Mouse (Mus musculus) CH12.LX (cell line): ENCODE measurements at regions not wholly inside any gene's neighbourhood (a gene's known extent, or its start where the extent isn't known, plus 50 kb on each side); places are given as distances from the start of the nearest gene placed in this dataset.
A peak's percentile ranks its signal among the peaks of the same experiment; 100 is the strongest.

ENCODE experiments used
- DNase-seq: peaks from one replicate; pipeline ENCODE4 v3.0.0-alpha.2; 2013; ENCODE audit errors: extremely low read depth
- H3K27ac ChIP-seq: 2 replicates; pipeline ENCODE4 v1.5.1; 2012; ENCODE audit warnings: low read depth, mild to moderate bottlenecking, control low read depth, moderate library complexity; ENCODE audit not compliant: insufficient read depth
- H3K27me3 ChIP-seq: replicated peaks from 2 replicates; pipeline ENCODE3; 2012; ENCODE audit warnings: inconsistent platforms
- H3K36me3 ChIP-seq, 2 experiments: replicated peaks in 1 of 2; 2 replicates each; pipeline versions ENCODE3 to v1.6.1; 2012; ENCODE audit warnings: inconsistent platforms in 1 of 2, low read length in 1 of 2, mild to moderate bottlenecking in 1 of 2, mixed read lengths in 1 of 2, moderate library complexity in 1 of 2; ENCODE audit not compliant: control insufficient read depth in 1 of 2, insufficient read depth in 1 of 2
- H3K4me1 ChIP-seq, 2 experiments: 2 replicates each; pipeline ENCODE4 v1.6.1; 2012; ENCODE audit warnings: inconsistent platforms in 1 of 2, moderate library complexity in 1 of 2; ENCODE audit not compliant: insufficient read depth in 2 of 2, control insufficient read depth in 1 of 2
- H3K4me2 ChIP-seq: 2 replicates; pipeline ENCODE4 v1.6.1; 2012; ENCODE audit warnings: low read depth, mild to moderate bottlenecking, control low read depth; ENCODE audit not compliant: poor library complexity, insufficient read depth, severe bottlenecking
- H3K4me3 ChIP-seq, 3 experiments: fragments of 150-350 bp in 1 of 3; sonication (generic) in 1 of 3; replicated peaks in 1 of 3; 2 replicates each; pipeline versions ENCODE3 to v1.5.1; 2011 to 2012; ENCODE audit warnings: low read depth in 2 of 3, low read length in 2 of 3, mild to moderate bottlenecking in 2 of 3, moderate library complexity in 2 of 3, control low read depth in 1 of 3, improper control_type of control experiment in 1 of 3, inconsistent platforms in 1 of 3, mixed read lengths in 1 of 3; ENCODE audit not compliant: poor library complexity in 1 of 3
- H3K79me2 ChIP-seq: replicated peaks from 2 replicates; pipeline ENCODE4 v1.6.1; 2012; ENCODE audit warnings: mild to moderate bottlenecking, moderate library complexity; ENCODE audit not compliant: control insufficient read depth, poor library complexity, insufficient read depth, severe bottlenecking; ENCODE audit errors: extremely low read depth
- H3K9ac ChIP-seq: 2 replicates; pipeline ENCODE4 v1.6.1; 2012; ENCODE audit warnings: low read depth, mild to moderate bottlenecking, control low read depth, moderate library complexity; ENCODE audit not compliant: insufficient read depth
- H3K9me3 ChIP-seq: replicated peaks from 2 replicates; pipeline ENCODE3; 2012; ENCODE audit warnings: low read length, inconsistent platforms, mixed read lengths
- BHLHE40 ChIP-seq: IDR thresholded peaks from 2 replicates; pipeline ENCODE4 v1.6.1; 2011; ENCODE audit warnings: mild to moderate bottlenecking, low read depth, low read length, improper control_type of control experiment
- CHD2 ChIP-seq: IDR thresholded peaks from 2 replicates; pipeline ENCODE4 v1.6.1; 2011; ENCODE audit warnings: low read length, improper control_type of control experiment
- CTCF ChIP-seq, 2 experiments: IDR thresholded peaks in 1 of 2; conservative IDR thresholded peaks in 1 of 2; 2 replicates each; pipeline ENCODE4 v1.5.1; 2011 to 2012; ENCODE audit warnings: low read depth in 2 of 2, low read length in 2 of 2, improper control_type of control experiment in 1 of 2, inconsistent platforms in 1 of 2, mild to moderate bottlenecking in 1 of 2, moderate library complexity in 1 of 2
- E2F4 ChIP-seq: IDR thresholded peaks from 2 replicates; pipeline ENCODE4 v1.6.1; 2011; ENCODE audit warnings: low read depth, low read length, improper control_type of control experiment; ENCODE audit not compliant: insufficient replicate concordance
- ELF1 ChIP-seq: IDR thresholded peaks from 2 replicates; pipeline ENCODE4 v1.6.1; 2014; ENCODE audit warnings: low read depth, mild to moderate bottlenecking, inconsistent platforms, low read length, improper control_type of control experiment
- ETS1 ChIP-seq: conservative IDR thresholded peaks from 2 replicates; pipeline ENCODE4 v1.6.1; 2012; ENCODE audit warnings: low read depth, mild to moderate bottlenecking, inconsistent platforms, low read length, improper control_type of control experiment, moderate library complexity
- JUN ChIP-seq: IDR thresholded peaks from 2 replicates; pipeline ENCODE4 v1.6.1; 2011; ENCODE audit warnings: low read depth, mild to moderate bottlenecking, low read length, improper control_type of control experiment, moderate library complexity; ENCODE audit not compliant: insufficient read depth
- KAT2A ChIP-seq: IDR thresholded peaks from 2 replicates; pipeline ENCODE4 v1.6.1; 2012; ENCODE audit warnings: low read length, improper control_type of control experiment, inconsistent platforms; ENCODE audit not compliant: insufficient replicate concordance
- MAFK ChIP-seq: IDR thresholded peaks from 2 replicates; pipeline ENCODE4 v1.6.1; 2011; ENCODE audit warnings: low read length, improper control_type of control experiment; ENCODE audit not compliant: insufficient replicate concordance
- MAX ChIP-seq: IDR thresholded peaks from 2 replicates; pipeline ENCODE4 v1.6.1; 2011; ENCODE audit warnings: low read length, improper control_type of control experiment
- MEF2A ChIP-seq: IDR thresholded peaks from 2 replicates; pipeline ENCODE4 v1.6.1; 2014; ENCODE audit warnings: low read depth, mild to moderate bottlenecking, inconsistent platforms, low read length, improper control_type of control experiment, borderline replicate concordance
- NRF1 ChIP-seq: IDR thresholded peaks from 2 replicates; pipeline ENCODE4 v1.6.1; 2014; ENCODE audit warnings: low read depth, mild to moderate bottlenecking, inconsistent platforms, low read length, improper control_type of control experiment, moderate library complexity
- POLR2A ChIP-seq: IDR thresholded peaks from 2 replicates; pipeline ENCODE4 v1.6.1; 2011; ENCODE audit warnings: low read depth, mild to moderate bottlenecking, improper control_type of control experiment, low read length
- SMC3 ChIP-seq: IDR thresholded peaks from 2 replicates; pipeline ENCODE4 v1.6.1; 2011; ENCODE audit warnings: low read depth, low read length, improper control_type of control experiment
- TCF12 ChIP-seq: IDR thresholded peaks from 2 replicates; pipeline ENCODE4 v1.6.1; 2014; ENCODE audit warnings: low read depth, mild to moderate bottlenecking, inconsistent platforms, low read length, improper control_type of control experiment
- USF2 ChIP-seq: conservative IDR thresholded peaks from 2 replicates; pipeline ENCODE4 v1.6.1; 2011; ENCODE audit warnings: low read depth, low read length, improper control_type of control experiment
- ZKSCAN1 ChIP-seq: IDR thresholded peaks from 2 replicates; pipeline ENCODE4 v1.6.1; 2012; ENCODE audit warnings: low read depth, inconsistent platforms, low read length, improper control_type of control experiment, borderline replicate concordance
- ZNF384 ChIP-seq: IDR thresholded peaks from 2 replicates; pipeline ENCODE4 v1.6.1; 2012; ENCODE audit warnings: low read depth, low read length, improper control_type of control experiment, inconsistent platforms
- dilution Hi-C: fragments of 300-500 bp; cut with MboI; formaldehyde crosslinking; loops from 2 replicates; pipeline ENCODE4 v1.14.3; 2020; ENCODE audit warnings: low sequenced_read_pairs; ENCODE audit not compliant: extremely low pct_unique_long_range_greater_than_20kb, extremely low pct_ligation_motif_present
- in situ Hi-C: fragments of 300-500 bp; cut with MboI; formaldehyde crosslinking; loops from 3 replicates; pipeline ENCODE4 v1.14.3; 2019; ENCODE audit warnings: low sequenced_read_pairs, low pct_ligation_motif_present, low pct_unique_long_range_greater_than_20kb, mixed read lengths

- Histone ChIP-seq H3K9me3 (no peaks in the 10 kb centered on the region), H3K79me2 (no peaks in the 10 kb centered on the region), H3K4me2 (no peak overlapping the region), H3K27me3 (no peaks in the 10 kb centered on the region), H3K36me3 (no peaks in the 10 kb centered on the region)
- dilution Hi-C loops: no loop called here
- TF ChIP-seq MEF2A (no peak), ZNF384 (no peak), JUN (no peak), NRF1 (no peak), BHLHE40 (no peak), KAT2A (no peak), ZKSCAN1 (no peak), USF2 (no peak), E2F4 (no peak), ETS1 (no peak), ELF1 (no peak), MAFK (no peak)
- TF ChIP-seq, all 38 proteins: peak for 0
- Histone ChIP-seq H3K4me3 (no peak overlapping the region), H3K9ac (no peak overlapping the region), H3K27ac (no peak overlapping the region), H3K4me1 (peaks cover 0 to 10% of the 10 kb centered on the region in 2 experiments; a peak in 2 of 4 replicates)
- in situ Hi-C loops: no loop called here
- no peak for DNase-seq
Measured at GRCm38 (mm10) chr11:89209531-89209950, 92.6 kb downstream of the Nog start.

- H3K36me3 ChIP-seq: no peaks in the 10 kb centered on the region
- DNase-seq: no peak
- no peaks in the 10 kb centered on the region for H3K79me2 ChIP-seq
- H3K9ac ChIP-seq: no peak overlapping the region
- TF ChIP-seq SMC3 (peak; percentile 44), JUN (no peak), CTCF (conservative IDR thresholded peaks at IDR 0.05 in 1 of 2, IDR thresholded peaks at IDR 0.05 in 1 of 2; ENCODE audit: low read depth in 2 of 2, low read length in 2 of 2) (peak in 1 of 2 experiments; percentile 60; a peak in 2 of 4 replicates)
- H3K4me2 ChIP-seq: no peak overlapping the region
- no peak overlapping the region for H3K4me3 ChIP-seq
- dilution Hi-C loops: no loop called here
- in situ Hi-C loops: no loop called here
- H3K9me3 ChIP-seq: no peaks in the 10 kb centered on the region
- peaks cover 0 to 13% of the 10 kb centered on the region in 2 experiments; a peak in 2 of 4 replicates for H3K4me1 ChIP-seq
- H3K27ac ChIP-seq: no peak overlapping the region
- H3K27me3 ChIP-seq: no peaks in the 10 kb centered on the region
Measured at GRCm38 (mm10) chr11:89209072-89209471, 93.1 kb downstream of the Nog start.

DNA sequence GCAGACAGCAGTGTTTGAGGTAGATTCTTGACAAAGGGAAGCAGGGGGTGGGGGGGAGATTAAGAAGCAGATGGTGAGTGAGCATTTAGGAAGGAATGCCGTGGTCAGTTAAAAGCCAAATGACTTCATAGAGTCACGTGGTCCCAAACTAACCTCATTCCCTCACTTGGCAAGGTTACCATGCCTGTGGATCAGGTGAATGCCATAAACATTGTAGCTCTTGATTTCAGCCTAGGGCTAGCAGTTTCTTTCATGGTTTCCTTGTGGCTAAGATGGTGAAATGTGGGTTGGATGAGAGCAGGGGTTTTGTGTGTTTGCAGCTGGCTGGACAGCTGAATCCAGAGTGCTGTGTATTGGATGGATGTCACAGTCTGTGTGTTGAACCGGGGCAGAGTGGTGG is 95.3 kb downstream of the Nog start:
- in situ Hi-C loops: no loop called here
- H3K4me3 ChIP-seq: no peak overlapping the region
- no peak for DNase-seq
- H3K27ac ChIP-seq: no peak overlapping the region
- H3K27me3 ChIP-seq: no peaks in the 10 kb centered on the region
- H3K36me3 ChIP-seq: no peaks in the 10 kb centered on the region
- H3K9ac ChIP-seq: no peak overlapping the region
- no peak overlapping the region for H3K4me2 ChIP-seq
- peaks cover 0 to 19% of the 10 kb centered on the region in 2 experiments; a peak in 2 of 4 replicates for H3K4me1 ChIP-seq
- no peaks in the 10 kb centered on the region for H3K79me2 ChIP-seq
- dilution Hi-C loops: no loop called here
- TF ChIP-seq USF2: no peak
- TF ChIP-seq POLR2A: no peak
- TF ChIP-seq MEF2A: no peak
- no peak for TF ChIP-seq CHD2
- TF ChIP-seq MAX: no peak
- no peak for TF ChIP-seq TCF12
- TF ChIP-seq CTCF (conservative IDR thresholded peaks at IDR 0.05 in 1 of 2, IDR thresholded peaks at IDR 0.05 in 1 of 2; ENCODE audit: low read depth in 2 of 2, low read length in 2 of 2): no peak
- H3K9me3 ChIP-seq: no peaks in the 10 kb centered on the region
